Comparison of ENCODE assay signal across 9 mouse cellular contexts in genomic region chr12:65036892-65037545, GRCm38 (mm10). TPM values are rescaled to one million over a fixed set of nuclear protein-coding genes. Genes with fewer than 3 reads are reported as not detected.
DNase-seq lines count a peak whose midpoint lies in the region; ATAC-seq and TF ChIP-seq lines count a peak whose summit lies in the region.
"Had no signal": no experiment of that assay in that cellular context is flagged by ENCODE, and none has a peak within 500 bp of the region (broad histone marks: within the 10 kb centered on the region; RNA-seq: fewer than 3 reads in every experiment).

No protein-coding gene starts in this region.

- H3ac ChIP-seq in myocyte (ENCODE audit: control insufficient read depth, insufficient read length): peak overlapping the region; percentile 68

- TF ChIP-seq POLR2A in myocyte (IDR thresholded peaks at IDR 0.05; ENCODE audit: insufficient read length, low read depth): no peak

- H3K79me2 ChIP-seq in myocyte (ENCODE audit: control insufficient read depth, insufficient read depth): peaks cover 57% of the 10 kb centered on the region

- peak overlapping the region; percentile 93 for H3K9ac ChIP-seq in intestine, embryonic 14.5 days (ENCODE audit: low read length)

- peak overlapping the region; percentile 70 for H3K4me2 ChIP-seq in intestine, embryonic 14.5 days (ENCODE audit: low read length)
- peak overlapping the region; percentile 88 for H3K4me2 ChIP-seq in myocyte (ENCODE audit: low read depth)

- H3K9me3 ChIP-seq in embryonic facial prominence, embryonic 10.5 days: no peaks in the 10 kb centered on the region
- H3K9me3 ChIP-seq in intestine, embryonic 14.5 days (ENCODE audit: control insufficient read depth, low read length): no peaks in the 10 kb centered on the region

- peaks cover 20% of the 10 kb centered on the region for H3K4me1 ChIP-seq in embryonic facial prominence, embryonic 10.5 days
- peaks cover 12% of the 10 kb centered on the region for H3K4me1 ChIP-seq in intestine, embryonic 14.5 days (replicated peaks; ENCODE audit: control insufficient read depth, insufficient read depth, low read length)

- ATAC-seq in intestine, embryonic 14.5 days (replicated peaks; ENCODE audit: low FRiP score, low TSS enrichment, low read depth): peak; percentile 3; the same call in 1 of the 2 replicates

- 21% methylated on average over 18 of the region's 18 CpGs for WGBS in embryonic facial prominence, embryonic 10.5 days
- WGBS in intestine, embryonic 14.5 days: 13% methylated on average over 18 of the region's 18 CpGs

- no peaks in the 10 kb centered on the region for H3K27me3 ChIP-seq in embryonic facial prominence, embryonic 10.5 days (replicated peaks; ENCODE audit: low read depth, poor library complexity, severe bottlenecking)
- H3K27me3 ChIP-seq in intestine, embryonic 14.5 days (replicated peaks; ENCODE audit: control insufficient read depth, insufficient read depth, low read length): no peaks in the 10 kb centered on the region
- no peaks in the 10 kb centered on the region for H3K27me3 ChIP-seq in myocyte (ENCODE audit: control insufficient read depth, insufficient read depth, insufficient read length)
- H3K27me3 ChIP-seq: Patski had no signal

- peak overlapping the region; percentile 97 for H3K27ac ChIP-seq in embryonic facial prominence, embryonic 10.5 days (replicated peaks)
- no peak overlapping the region for H3K27ac ChIP-seq in intestine, embryonic 14.5 days (ENCODE audit: low read depth)

- DNase-seq in cerebellum, postnatal 10 days: peak; percentile 27 to 31
- DNase-seq in cerebellum, adult 9-10 months: no peak
- peak; percentile 36 for DNase-seq in 416B (ENCODE audit: low read depth)
- no peak for DNase-seq in embryonic facial prominence, embryonic 10.5 days (ENCODE audit: low spot score)
- no peak for DNase-seq in intestine, embryonic 14.5 days (ENCODE audit: low spot score)
- no peak for DNase-seq in right cerebral cortex, postnatal 4 days
- DNase-seq in thymus, postnatal 10 days (ENCODE audit: low spot score in 2 of 2): no peak

- peak overlapping the region; percentile 92 for H3K4me3 ChIP-seq in embryonic facial prominence, embryonic 10.5 days
- H3K4me3 ChIP-seq in intestine, embryonic 14.5 days (ENCODE audit: low read depth, low read length): peak overlapping the region; percentile 95
- H3K4me3 ChIP-seq in myocyte: peak overlapping the region; percentile 68

- H3K36me3 ChIP-seq in embryonic facial prominence, embryonic 10.5 days (replicated peaks): peaks cover 11% of the 10 kb centered on the region
- H3K36me3 ChIP-seq in intestine, embryonic 14.5 days (ENCODE audit: control insufficient read depth, insufficient read depth, low read length): peaks cover 3% of the 10 kb centered on the region; the same call in 1 of the 2 replicates
- peaks cover 9% of the 10 kb centered on the region for H3K36me3 ChIP-seq in myocyte (ENCODE audit: control insufficient read depth, insufficient read depth)

TF ChIP-seq in myocyte, 11 proteins besides CTCF, POLR2A, EP300 and RAD21:
- TF ChIP-seq SRF (IDR thresholded peaks at IDR 0.05; ENCODE audit: control insufficient read depth, insufficient read length, low read depth) (no peak), TCF3 (IDR thresholded peaks at IDR 0.05; ENCODE audit: insufficient read length, low read depth) (no peak), TCF12 (IDR thresholded peaks at IDR 0.05; ENCODE audit: insufficient read depth, poor library complexity, severe bottlenecking) (no peak), MYOG (IDR thresholded peaks at IDR 0.05; ENCODE audit: control insufficient read depth in 1 of 3, insufficient read depth in 1 of 3, insufficient read length in 2 of 3, low read depth in 2 of 3) (no peak), MAX (IDR thresholded peaks at IDR 0.05; ENCODE audit: low read depth) (no peak), CEBPB (IDR thresholded peaks at IDR 0.05; ENCODE audit: insufficient read depth, poor library complexity, severe bottlenecking) (no peak), USF1 (IDR thresholded peaks at IDR 0.05; ENCODE audit: low read depth) (no peak), POLR2AphosphoS2 (IDR thresholded peaks at IDR 0.05; ENCODE audit: insufficient read length, low read depth) (no peak)

RNA-seq across cellular contexts. Expression of gene Prpf39, which starts 0.9 kb away (rescaled TPM):
- 66.9 and 67.5 TPM in 2 replicates for polyA plus RNA-seq in embryonic facial prominence, embryonic 10.5 days (2016; fragmentation: Nextera tagmentation; extraction: Ambion mirVana)
- 56.4 and 58.7 TPM in 2 replicates for polyA plus RNA-seq in intestine, embryonic 14.5 days (2014; fragmentation: Nextera tagmentation; extraction: Ambion mirVana)
- polyA plus RNA-seq in myocyte (2012; fragmentation: generic; extraction: Trizol): 3.8 TPM

RNA-seq across cellular contexts. Expression of gene Fkbp3, which starts 36.8 kb away (rescaled TPM):
- polyA plus RNA-seq in embryonic facial prominence, embryonic 10.5 days (2016; fragmentation: Nextera tagmentation; extraction: Ambion mirVana): 672 and 700 TPM in 2 replicates
- 390 and 402 TPM in 2 replicates for polyA plus RNA-seq in intestine, embryonic 14.5 days (2014; fragmentation: Nextera tagmentation; extraction: Ambion mirVana)
- polyA plus RNA-seq in myocyte (2012; fragmentation: generic; extraction: Trizol): 77.9 TPM

RNA-seq across cellular contexts. Expression of gene Fancm, which starts 38.4 kb away (rescaled TPM):
- 13.4 and 15.7 TPM in 2 replicates for polyA plus RNA-seq in embryonic facial prominence, embryonic 10.5 days (2016; fragmentation: Nextera tagmentation; extraction: Ambion mirVana)
- polyA plus RNA-seq in intestine, embryonic 14.5 days (2014; fragmentation: Nextera tagmentation; extraction: Ambion mirVana): 7.5 and 10.2 TPM in 2 replicates
- 1.2 TPM for polyA plus RNA-seq in myocyte (2012; fragmentation: generic; extraction: Trizol)

Comparison
In these comparisons a context has a peak if more than half of its experiments do, and no peak if none do; other contexts are left out.
1. DNase-seq: peak in cerebellum, postnatal 10 days (2 of 2) and 416B (single experiment); none in cerebellum, adult 9-10 months (single experiment), embryonic facial prominence, embryonic 10.5 days (single experiment), intestine, embryonic 14.5 days (single experiment), right cerebral cortex, postnatal 4 days (single experiment) and thymus, postnatal 10 days (0 of 2).
2. RNA of gene Prpf39, which starts 0.9 kb away (polyA plus RNA-seq): 66.9 to 67.5 TPM in embryonic facial prominence, embryonic 10.5 days and 56.4 to 58.7 TPM in intestine, embryonic 14.5 days; 3.8 TPM in myocyte (single experiment); every median in the first group is over 10 times any median in the second.
3. Peak in every context shown above with its lines, with median percentiles within 50 percentile points of each other: H3K4me3 ChIP-seq.